Mouse (Mus musculus): Measurements from ENCODE around the gene Hsd11b1.

GRCm38 (mm10) chr1:193241436-193241835 lies 22.4 kb downstream of the Hsd11b1 start:
- no peak for TF ChIP-seq EP300 (IDR thresholded peaks at IDR 0.05; ENCODE audit: insufficient read depth, low read depth, low read length)
- no peak for TF ChIP-seq CTCF (IDR thresholded peaks at IDR 0.05; ENCODE audit: low read depth, low read length)
- no peak for TF ChIP-seq POLR2A (IDR thresholded peaks at IDR 0.05; ENCODE audit: insufficient read depth, low read length)

Measured in ES-Bruce4 (cell line).